Mouse (Mus musculus) MEL (cell line): ENCODE measurements at regions not wholly inside any gene's neighbourhood (a gene's known extent, or its start where the extent isn't known, plus 50 kb on each side); places are given as distances from the start of the nearest gene placed in this dataset.

ENCODE experiments used
- CHD1 ChIP-seq: IDR thresholded peaks from 2 replicates; pipeline ENCODE4 v1.6.1; 2012; ENCODE audit warnings: low read depth, mild to moderate bottlenecking, inconsistent platforms, low read length, improper control_type of control experiment
- CTCF ChIP-seq, 3 experiments: IDR thresholded peaks in 2 of 3; conservative IDR thresholded peaks in 1 of 3; 2 replicates each; pipeline ENCODE4 v1.5.1; 2011 to 2012; ENCODE audit warnings: low read length in 3 of 3, low read depth in 2 of 3, mild to moderate bottlenecking in 2 of 3, improper control_type of control experiment in 1 of 3, inconsistent platforms in 1 of 3, mixed read lengths in 1 of 3, moderate library complexity in 1 of 3; ENCODE audit not compliant: control insufficient read depth in 1 of 3, insufficient read depth in 1 of 3, poor library complexity in 1 of 3, severe bottlenecking in 1 of 3
- GATA1 ChIP-seq: IDR thresholded peaks from 2 replicates; pipeline ENCODE4 v1.6.1; 2011; ENCODE audit warnings: low read depth, low read length, improper control_type of control experiment
- HCFC1 ChIP-seq: IDR thresholded peaks from 2 replicates; pipeline ENCODE4 v1.6.1; 2012; ENCODE audit warnings: low read depth, mild to moderate bottlenecking, inconsistent platforms, low read length, improper control_type of control experiment, moderate library complexity
- MAFK ChIP-seq: IDR thresholded peaks from 2 replicates; pipeline ENCODE4 v1.6.1; 2011; ENCODE audit warnings: low read depth, mild to moderate bottlenecking, low read length, improper control_type of control experiment, borderline replicate concordance
- MYC ChIP-seq: IDR thresholded peaks from 2 replicates; pipeline ENCODE4 v1.6.1; 2011; ENCODE audit warnings: low read depth, mild to moderate bottlenecking, low read length, improper control_type of control experiment, moderate library complexity
- POLR2A ChIP-seq, 2 experiments: IDR thresholded peaks; 2 replicates each; pipeline ENCODE4 v1.6.1; 2011 to 2012; ENCODE audit warnings: low read length in 2 of 2, mild to moderate bottlenecking in 2 of 2, control low read depth in 1 of 2, improper control_type of control experiment in 1 of 2, low read depth in 1 of 2, moderate library complexity in 1 of 2; ENCODE audit not compliant: control insufficient read depth in 1 of 2, insufficient read depth in 1 of 2, poor library complexity in 1 of 2
- TAL1 ChIP-seq: IDR thresholded peaks from 2 replicates; pipeline ENCODE4 v1.6.1; 2012; ENCODE audit warnings: mild to moderate bottlenecking, inconsistent platforms, low read length, moderate library complexity, mixed read lengths
- TCF12 ChIP-seq: IDR thresholded peaks from 2 replicates; pipeline ENCODE4 v1.6.1; 2014; ENCODE audit warnings: low read depth, mild to moderate bottlenecking, inconsistent platforms, low read length, improper control_type of control experiment, moderate library complexity
- ZNF384 ChIP-seq: IDR thresholded peaks from 2 replicates; pipeline ENCODE4 v1.6.1; 2012; ENCODE audit warnings: low read depth, mild to moderate bottlenecking, inconsistent platforms, low read length, improper control_type of control experiment

- TF ChIP-seq TAL1 (no peak), POLR2A (IDR thresholded peaks at IDR 0.05; ENCODE audit: control insufficient read depth in 1 of 2, insufficient read depth in 1 of 2, low read depth in 1 of 2, low read length in 2 of 2, poor library complexity in 1 of 2) (no peak), CHD1 (no peak), CTCF (IDR thresholded peaks at IDR 0.05 in 2 of 3, conservative IDR thresholded peaks at IDR 0.05 in 1 of 3; ENCODE audit: control insufficient read depth in 1 of 3, insufficient read depth in 1 of 3, low read depth in 2 of 3, low read length in 3 of 3, poor library complexity in 1 of 3, severe bottlenecking in 1 of 3) (no peak), GATA1 (no peak), MAFK (no peak), ZNF384 (no peak), TCF12 (no peak), HCFC1 (no peak), MYC (no peak)
These were observed 111.8 kb upstream of the Kazn start for GRCm38 (mm10) chr4:142350986-142351385.
